Mouse (Mus musculus): Measurements from ENCODE around the gene Banf1.

GRCm38 (mm10) chr19:5409068-5409467, 42.1 kb upstream of the Banf1 start:
- TF ChIP-seq USF1 (IDR thresholded peaks at IDR 0.05; ENCODE audit: low read depth), result no peak
- no peak for TF ChIP-seq CTCF (IDR thresholded peaks at IDR 0.05; ENCODE audit: control insufficient read depth, insufficient read depth, insufficient read length)
- no peak for TF ChIP-seq MAX (IDR thresholded peaks at IDR 0.05)
- no peak for TF ChIP-seq CEBPB (IDR thresholded peaks at IDR 0.05; ENCODE audit: low read depth)
